In genomic region chr13:55571977-55572376, GRCm38 (mm10) we compare ENCODE assay signal across 8 mouse cellular contexts. TPM values are rescaled to one million over a fixed set of nuclear protein-coding genes. Genes with fewer than 3 reads are reported as not detected.
DNase-seq lines count a peak whose midpoint lies in the region; ATAC-seq and TF ChIP-seq lines count a peak whose summit lies in the region.

No protein-coding gene starts in this region.

- H3K4me3 ChIP-seq in forebrain, embryonic 10.5 days: peak overlapping the region; percentile 99; the same call in 1 of the 2 replicates
- H3K4me3 ChIP-seq in forebrain, embryonic 16.5 days (replicated peaks; ENCODE audit: low read length): no peak overlapping the region
- H3K4me3 ChIP-seq in megakaryocyte, embryonic 14.5 days (replicated peaks): peak overlapping the region; percentile 97
- H3K4me3 ChIP-seq in liver, embryonic 14.5 days (ENCODE audit: insufficient read depth in 1 of 2, low read depth in 2 of 2, low read length in 2 of 2): no peak overlapping the region
- no peak overlapping the region for H3K4me3 ChIP-seq in stomach, postnatal 0 days (ENCODE audit: low read depth, low read length)

- peaks cover 28% of the 10 kb centered on the region for H3K4me1 ChIP-seq in forebrain, embryonic 10.5 days
- H3K4me1 ChIP-seq in forebrain, embryonic 16.5 days (replicated peaks; ENCODE audit: control insufficient read depth, insufficient read depth, low read length): peaks cover 30% of the 10 kb centered on the region
- H3K4me1 ChIP-seq in megakaryocyte, embryonic 14.5 days: peaks cover 53% of the 10 kb centered on the region
- peaks cover 8 to 16% of the 10 kb centered on the region in 2 experiments for H3K4me1 ChIP-seq in liver, embryonic 14.5 days (replicated peaks; ENCODE audit: control insufficient read depth in 2 of 2, insufficient read depth in 2 of 2, low read length in 1 of 2)
- peaks cover 4% of the 10 kb centered on the region; the same call in 1 of the 2 replicates for H3K4me1 ChIP-seq in stomach, postnatal 0 days (replicated peaks; ENCODE audit: control insufficient read depth, insufficient read depth)

- DNase-seq in forebrain, embryonic 10.5 days (ENCODE audit: extremely low spot score, low spot score): no peak
- peak in 1 of 3 experiments; percentile 56 for DNase-seq in liver, embryonic 14.5 days (ENCODE audit: low read depth in 3 of 3, low spot score in 3 of 3)
- no peak for DNase-seq in stomach, postnatal 0 days (ENCODE audit: low spot score)
- no peak for DNase-seq in kidney, postnatal 36 days
- DNase-seq in Muller cell, postnatal 12 days (ENCODE audit: inconsistent ontology term): no peak

- TF ChIP-seq EP300 in liver, embryonic 14.5 days (IDR thresholded peaks at IDR 0.05; ENCODE audit: low read depth): no peak
- no peak for TF ChIP-seq EP300 in stomach, postnatal 0 days (optimal IDR thresholded peaks at IDR 0.05)

- 84% methylated on average over 2 of the region's 2 CpGs for WGBS in forebrain, embryonic 10.5 days
- WGBS in forebrain, embryonic 16.5 days: 77% methylated on average over 2 of the region's 2 CpGs
- 30% methylated on average over 2 of the region's 2 CpGs for whole genome bisulfite sequencing in liver, embryonic 14.5 days (ENCODE audit: insufficient replicate concordance)
- 51% methylated on average over 2 of the region's 2 CpGs for WGBS in stomach, postnatal 0 days

- TF ChIP-seq CTCF in liver, embryonic 14.5 days (IDR thresholded peaks at IDR 0.05; ENCODE audit: low read depth): no peak
- no peak for TF ChIP-seq CTCF in stomach, postnatal 0 days (IDR thresholded peaks at IDR 0.05; ENCODE audit: low read depth)

- ATAC-seq in forebrain, embryonic 16.5 days: no peak
- ATAC-seq in megakaryocyte, adult 5-6 weeks (ENCODE audit: poor library complexity, severe bottlenecking): no peak
- no peak for ATAC-seq in liver, embryonic 14.5 days (ENCODE audit: insufficient read depth)
- no peak for ATAC-seq in stomach, postnatal 0 days (ENCODE audit: low FRiP score, low TSS enrichment)

- no peaks in the 10 kb centered on the region for H3K27me3 ChIP-seq in forebrain, embryonic 10.5 days (ENCODE audit: poor library complexity, severe bottlenecking)
- no peaks in the 10 kb centered on the region for H3K27me3 ChIP-seq in forebrain, embryonic 16.5 days (replicated peaks; ENCODE audit: control insufficient read depth, insufficient read depth, low read length)
- no peaks in the 10 kb centered on the region for H3K27me3 ChIP-seq in megakaryocyte, embryonic 14.5 days (replicated peaks)
- no peaks in the 10 kb centered on the region for H3K27me3 ChIP-seq in liver, embryonic 14.5 days (ENCODE audit: control insufficient read depth, insufficient read depth, low read length)
- H3K27me3 ChIP-seq in stomach, postnatal 0 days (ENCODE audit: control insufficient read depth, insufficient read depth, low read length): no peaks in the 10 kb centered on the region

- peaks cover 22% of the 10 kb centered on the region for H3K36me3 ChIP-seq in forebrain, embryonic 10.5 days (replicated peaks)
- no peaks in the 10 kb centered on the region for H3K36me3 ChIP-seq in forebrain, embryonic 16.5 days (ENCODE audit: control insufficient read depth, insufficient read depth)
- peaks cover 30% of the 10 kb centered on the region for H3K36me3 ChIP-seq in megakaryocyte, embryonic 14.5 days (replicated peaks; ENCODE audit: low read length)
- H3K36me3 ChIP-seq in liver, embryonic 14.5 days (replicated peaks; ENCODE audit: control insufficient read depth, insufficient read depth, low read depth): no peaks in the 10 kb centered on the region
- no peaks in the 10 kb centered on the region; the same call in 1 of the 2 replicates for H3K36me3 ChIP-seq in stomach, postnatal 0 days (ENCODE audit: control insufficient read depth, insufficient read depth, low read length)

- no peak overlapping the region; the same call in 1 of the 2 replicates for H3K27ac ChIP-seq in forebrain, embryonic 10.5 days
- H3K27ac ChIP-seq in forebrain, embryonic 16.5 days (ENCODE audit: low read length): no peak overlapping the region
- H3K27ac ChIP-seq in liver, embryonic 14.5 days: no peak overlapping the region
- 0 out of 2 replicates have a peak overlapping the region, but pooled peaks have one; percentile 4 for H3K27ac ChIP-seq in stomach, postnatal 0 days (replicated peaks)

- H3K9ac ChIP-seq in forebrain, embryonic 16.5 days (replicated peaks; ENCODE audit: low read depth, low read length): no peak overlapping the region
- no peak overlapping the region for H3K9ac ChIP-seq in liver, embryonic 14.5 days (replicated peaks)
- 0 out of 2 replicates have a peak overlapping the region, but pooled peaks have one; percentile 4 for H3K9ac ChIP-seq in stomach, postnatal 0 days (ENCODE audit: low read length)

- H3K4me2 ChIP-seq in forebrain, embryonic 16.5 days (ENCODE audit: low read length): no peak overlapping the region; the same call in 1 of the 2 replicates
- H3K4me2 ChIP-seq in liver, embryonic 14.5 days (ENCODE audit: low read depth): peak overlapping the region; percentile 86
- no peak overlapping the region for H3K4me2 ChIP-seq in stomach, postnatal 0 days (replicated peaks; ENCODE audit: low read depth)

- no peaks in the 10 kb centered on the region for H3K9me3 ChIP-seq in forebrain, embryonic 10.5 days
- H3K9me3 ChIP-seq in forebrain, embryonic 16.5 days (ENCODE audit: control insufficient read depth, low read length): no peaks in the 10 kb centered on the region
- peaks cover 3% of the 10 kb centered on the region; the same call in 1 of the 2 replicates for H3K9me3 ChIP-seq in megakaryocyte, embryonic 14.5 days
- H3K9me3 ChIP-seq in liver, embryonic 14.5 days (ENCODE audit: control insufficient read depth, low read length): no peaks in the 10 kb centered on the region
- H3K9me3 ChIP-seq in stomach, postnatal 0 days (ENCODE audit: control insufficient read depth, low read length): no peaks in the 10 kb centered on the region

RNA-seq across cellular contexts. Expression of gene Fam193b, which starts 1.1 kb away (rescaled TPM):
- 55.6 and 57.8 TPM in 2 replicates for polyA plus RNA-seq in forebrain, embryonic 10.5 days (2016; fragmentation: Nextera tagmentation; extraction: Ambion mirVana)
- polyA plus RNA-seq in forebrain, embryonic 16.5 days (2015; fragmentation: Nextera tagmentation; extraction: Ambion mirVana): 57.8 and 62.2 TPM in 2 replicates
- 64.4 and 77.7 TPM in 2 replicates for polyA plus RNA-seq in megakaryocyte, embryonic 14.5 days (2012; ENCODE audit: insufficient read depth, low replicate concordance)
- total RNA-seq in megakaryocyte, adult 5-6 weeks (2015): 29.7 and 35.4 TPM in 2 replicates
- total RNA-seq in megakaryocyte, adult 5-6 weeks (2017): 19.1 and 26.4 TPM in 2 replicates
- polyA plus RNA-seq in liver, embryonic 14.5 days (2012; rRNA removed): 18.3 and 20.9 TPM in 2 replicates
- 4.0 and 5.0 TPM in 2 replicates for polyA plus RNA-seq in liver, embryonic 14.5 days (2014; fragmentation: Nextera tagmentation; extraction: Ambion mirVana)
- polyA plus RNA-seq in stomach, postnatal 0 days (2015; fragmentation: Nextera tagmentation; extraction: Ambion mirVana): 10.2 and 11.1 TPM in 2 replicates

RNA-seq across cellular contexts. Expression of gene Tmed9, which starts 1.6 kb away (rescaled TPM):
- polyA plus RNA-seq in forebrain, embryonic 10.5 days (2016; fragmentation: Nextera tagmentation; extraction: Ambion mirVana): 129 and 141 TPM in 2 replicates
- polyA plus RNA-seq in forebrain, embryonic 16.5 days (2015; fragmentation: Nextera tagmentation; extraction: Ambion mirVana): 96.9 and 133 TPM in 2 replicates
- 209 and 240 TPM in 2 replicates for polyA plus RNA-seq in megakaryocyte, embryonic 14.5 days (2012; ENCODE audit: insufficient read depth, low replicate concordance)
- 44.1 and 54.7 TPM in 2 replicates for total RNA-seq in megakaryocyte, adult 5-6 weeks (2015)
- 87.7 and 100 TPM in 2 replicates for total RNA-seq in megakaryocyte, adult 5-6 weeks (2017)
- 36.9 and 58.3 TPM in 2 replicates for polyA plus RNA-seq in liver, embryonic 14.5 days (2012; rRNA removed)
- polyA plus RNA-seq in liver, embryonic 14.5 days (2014; fragmentation: Nextera tagmentation; extraction: Ambion mirVana): 19.5 and 20.7 TPM in 2 replicates
- 123 and 136 TPM in 2 replicates for polyA plus RNA-seq in stomach, postnatal 0 days (2015; fragmentation: Nextera tagmentation; extraction: Ambion mirVana)

RNA-seq across cellular contexts. Expression of gene B4galt7, which starts 27.7 kb away (rescaled TPM):
- polyA plus RNA-seq in forebrain, embryonic 10.5 days (2016; fragmentation: Nextera tagmentation; extraction: Ambion mirVana): 26.6 and 28.9 TPM in 2 replicates
- 29.9 and 41.4 TPM in 2 replicates for polyA plus RNA-seq in forebrain, embryonic 16.5 days (2015; fragmentation: Nextera tagmentation; extraction: Ambion mirVana)
- polyA plus RNA-seq in megakaryocyte, embryonic 14.5 days (2012; ENCODE audit: insufficient read depth, low replicate concordance): 11.6 and 13.8 TPM in 2 replicates
- total RNA-seq in megakaryocyte, adult 5-6 weeks (2015): 10.4 TPM in 2 replicates
- 11.3 and 11.8 TPM in 2 replicates for total RNA-seq in megakaryocyte, adult 5-6 weeks (2017)
- polyA plus RNA-seq in liver, embryonic 14.5 days (2012; rRNA removed): 5.5 and 5.8 TPM in 2 replicates
- polyA plus RNA-seq in liver, embryonic 14.5 days (2014; fragmentation: Nextera tagmentation; extraction: Ambion mirVana): 1.8 and 1.9 TPM in 2 replicates
- 15.9 and 16.0 TPM in 2 replicates for polyA plus RNA-seq in stomach, postnatal 0 days (2015; fragmentation: Nextera tagmentation; extraction: Ambion mirVana)

RNA-seq across cellular contexts. Expression of gene Ddx41, which starts 35.5 kb away (rescaled TPM):
- 96.5 and 98.2 TPM in 2 replicates for polyA plus RNA-seq in forebrain, embryonic 10.5 days (2016; fragmentation: Nextera tagmentation; extraction: Ambion mirVana)
- 67.3 and 70.6 TPM in 2 replicates for polyA plus RNA-seq in forebrain, embryonic 16.5 days (2015; fragmentation: Nextera tagmentation; extraction: Ambion mirVana)
- polyA plus RNA-seq in megakaryocyte, embryonic 14.5 days (2012; ENCODE audit: insufficient read depth, low replicate concordance): 49.7 and 52.6 TPM in 2 replicates
- 16.2 and 20.9 TPM in 2 replicates for total RNA-seq in megakaryocyte, adult 5-6 weeks (2015)
- total RNA-seq in megakaryocyte, adult 5-6 weeks (2017): 41.4 and 56.6 TPM in 2 replicates
- 18.9 and 29.4 TPM in 2 replicates for polyA plus RNA-seq in liver, embryonic 14.5 days (2012; rRNA removed)
- polyA plus RNA-seq in liver, embryonic 14.5 days (2014; fragmentation: Nextera tagmentation; extraction: Ambion mirVana): 23.6 and 27.0 TPM in 2 replicates
- 24.2 and 25.6 TPM in 2 replicates for polyA plus RNA-seq in stomach, postnatal 0 days (2015; fragmentation: Nextera tagmentation; extraction: Ambion mirVana)

RNA-seq across cellular contexts. Expression of gene Dok3, which starts 42.9 kb away (rescaled TPM):
- 3.3 and 4.2 TPM in 2 replicates for polyA plus RNA-seq in forebrain, embryonic 10.5 days (2016; fragmentation: Nextera tagmentation; extraction: Ambion mirVana)
- polyA plus RNA-seq in forebrain, embryonic 16.5 days (2015; fragmentation: Nextera tagmentation; extraction: Ambion mirVana): 3.1 and 4.6 TPM in 2 replicates
- 35.5 and 98.6 TPM in 2 replicates for polyA plus RNA-seq in megakaryocyte, embryonic 14.5 days (2012; ENCODE audit: insufficient read depth, low replicate concordance)
- total RNA-seq in megakaryocyte, adult 5-6 weeks (2015): 73.6 and 80.6 TPM in 2 replicates
- 81.2 and 88.6 TPM in 2 replicates for total RNA-seq in megakaryocyte, adult 5-6 weeks (2017)
- polyA plus RNA-seq in liver, embryonic 14.5 days (2012; rRNA removed): 4.7 and 4.8 TPM in 2 replicates
- 2.9 and 3.0 TPM in 2 replicates for polyA plus RNA-seq in liver, embryonic 14.5 days (2014; fragmentation: Nextera tagmentation; extraction: Ambion mirVana)
- 1.0 and 1.3 TPM in 2 replicates for polyA plus RNA-seq in stomach, postnatal 0 days (2015; fragmentation: Nextera tagmentation; extraction: Ambion mirVana)

Comparison
In these comparisons a context has a peak if more than half of its experiments do, and no peak if none do; other contexts are left out.
1. H3K4me3 ChIP-seq: peak in forebrain, embryonic 10.5 days (single experiment) and megakaryocyte, embryonic 14.5 days (single experiment); none in forebrain, embryonic 16.5 days (single experiment), liver, embryonic 14.5 days (0 of 2) and stomach, postnatal 0 days (single experiment).